Mouse (Mus musculus): Measurements from ENCODE around the gene 2510009E07Rik. TPM values are rescaled to one million over a fixed set of nuclear protein-coding genes. Genes with fewer than 3 reads are reported as not detected.

The 2510009E07Rik gene
- total and polyA plus RNA-seq, 3 experiments = not detected

- Histone ChIP-seq H3K9ac (ENCODE audit: insufficient read depth, low read depth) (no peak overlapping the region), H3K36me3 (replicated peaks in 1 of 2; ENCODE audit: control insufficient read depth in 1 of 2, insufficient read depth in 1 of 2, low read length in 1 of 2) (peaks cover 0 to 14% of the 10 kb centered on the region in 2 experiments), H3K27me3 (replicated peaks) (no peaks in the 10 kb centered on the region), H3K4me3 (replicated peaks in 1 of 3; ENCODE audit: low read depth in 2 of 3, low read length in 2 of 3, poor library complexity in 1 of 3) (no peak overlapping the region), H3K79me2 (replicated peaks; ENCODE audit: control insufficient read depth, extremely low read depth, insufficient read depth, poor library complexity, severe bottlenecking) (no peaks in the 10 kb centered on the region), H3K4me1 (ENCODE audit: control insufficient read depth in 1 of 2, insufficient read depth in 2 of 2) (peaks cover 26 to 68% of the 10 kb centered on the region in 2 experiments), H3K27ac (ENCODE audit: insufficient read depth, low read depth) (peak overlapping the region; percentile 45), H3K9me3 (replicated peaks; ENCODE audit: low read length) (peaks cover 13% of the 10 kb centered on the region), H3K4me2 (ENCODE audit: insufficient read depth, low read depth, poor library complexity, severe bottlenecking) (peak overlapping the region; percentile 7; the same call in 1 of the 2 replicates)
- dilution Hi-C loops (cut with MboI; ENCODE audit: extremely low pct_ligation_motif_present, extremely low pct_unique_long_range_greater_than_20kb, low sequenced_read_pairs) = no loop called here
- DNase-seq (ENCODE audit: extremely low read depth) = peak; percentile 93
- in situ Hi-C loops (cut with MboI; ENCODE audit: low pct_ligation_motif_present, low pct_unique_long_range_greater_than_20kb, low sequenced_read_pairs) = no loop called here
- TF ChIP-seq POLR2AphosphoS2 (IDR thresholded peaks at IDR 0.05; ENCODE audit: low read depth, low read length) (no peak), ZNF384 (IDR thresholded peaks at IDR 0.05; ENCODE audit: low read depth, low read length) (no peak), ZC3H11A (IDR thresholded peaks at IDR 0.05; ENCODE audit: low read depth, low read length) (no peak), ELF1 (IDR thresholded peaks at IDR 0.05; ENCODE audit: low read depth, low read length) (no peak), EP300 (IDR thresholded peaks at IDR 0.05; ENCODE audit: low read length) (peak; percentile 82), JUN (IDR thresholded peaks at IDR 0.05; ENCODE audit: insufficient read depth, low read depth, low read length) (no peak), CTCF (conservative IDR thresholded peaks at IDR 0.05 in 1 of 2, IDR thresholded peaks at IDR 0.05 in 1 of 2; ENCODE audit: low read depth in 2 of 2, low read length in 2 of 2) (no peak), NRF1 (IDR thresholded peaks at IDR 0.05; ENCODE audit: low read depth, low read length) (no peak), TBP (conservative IDR thresholded peaks at IDR 0.05; ENCODE audit: low read depth, low read length) (no peak), IRF4 (IDR thresholded peaks at IDR 0.05; ENCODE audit: low read depth, low read length) (no peak), NELFE (IDR thresholded peaks at IDR 0.05; ENCODE audit: low read depth, low read length) (no peak), RAD21 (IDR thresholded peaks at IDR 0.05; ENCODE audit: low read depth, low read length) (no peak; the same call in none of the 2 replicates), PAX5 (IDR thresholded peaks at IDR 0.05; ENCODE audit: low read length) (0 out of 2 replicates have a peak, but pooled peaks have one; percentile 48), USF1 (IDR thresholded peaks at IDR 0.05; ENCODE audit: low read depth, low read length) (no peak), GABPA (IDR thresholded peaks at IDR 0.05; ENCODE audit: insufficient replicate concordance, low read depth, low read length) (no peak), SIN3A (IDR thresholded peaks at IDR 0.05; ENCODE audit: low read length) (peak; percentile 29; the same call in 1 of the 2 replicates), BHLHE40 (IDR thresholded peaks at IDR 0.05; ENCODE audit: low read depth, low read length) (peak; percentile 70), CHD2 (IDR thresholded peaks at IDR 0.05; ENCODE audit: low read length) (no peak; the same call in 1 of the 2 replicates), TCF12 (IDR thresholded peaks at IDR 0.05; ENCODE audit: low read depth, low read length) (peak; percentile 79), MXI1 (IDR thresholded peaks at IDR 0.05; ENCODE audit: low read depth, low read length) (no peak), HCFC1 (IDR thresholded peaks at IDR 0.05; ENCODE audit: low read depth, low read length) (no peak), E2F4 (IDR thresholded peaks at IDR 0.05; ENCODE audit: insufficient replicate concordance, low read depth, low read length) (no peak), ZMIZ1 (IDR thresholded peaks at IDR 0.05; ENCODE audit: low read depth, low read length) (no peak), USF2 (conservative IDR thresholded peaks at IDR 0.05; ENCODE audit: low read depth, low read length) (no peak), ETS1 (conservative IDR thresholded peaks at IDR 0.05; ENCODE audit: low read depth, low read length) (peak; percentile 89), UBTF (IDR thresholded peaks at IDR 0.05; ENCODE audit: low read depth, low read length) (no peak), ZKSCAN1 (IDR thresholded peaks at IDR 0.05; ENCODE audit: borderline replicate concordance, low read depth, low read length) (no peak), KAT2A (IDR thresholded peaks at IDR 0.05; ENCODE audit: insufficient replicate concordance, low read length) (no peak), SMC3 (IDR thresholded peaks at IDR 0.05; ENCODE audit: low read depth, low read length) (no peak), MEF2A (IDR thresholded peaks at IDR 0.05; ENCODE audit: borderline replicate concordance, low read depth, low read length) (0 out of 2 replicates have a peak, but pooled peaks have one; percentile 10), MAX (IDR thresholded peaks at IDR 0.05; ENCODE audit: low read length) (peak; percentile 52; the same call in 1 of the 2 replicates), MAZ (IDR thresholded peaks at IDR 0.05; ENCODE audit: low read depth, low read length) (no peak), RCOR1 (conservative IDR thresholded peaks at IDR 0.05; ENCODE audit: low read depth, low read length) (no peak), POLR2A (IDR thresholded peaks at IDR 0.05; ENCODE audit: low read depth, low read length) (no peak), MAFK (IDR thresholded peaks at IDR 0.05; ENCODE audit: insufficient replicate concordance, low read length) (0 out of 2 replicates have a peak, but pooled peaks have one; percentile 73), MYC (IDR thresholded peaks at IDR 0.05; ENCODE audit: low read depth, low read length) (peak; percentile 24; the same call in 1 of the 2 replicates), CHD1 (IDR thresholded peaks at IDR 0.05; ENCODE audit: low read depth, low read length) (no peak), JUND (conservative IDR thresholded peaks at IDR 0.05; ENCODE audit: low read depth, low read length) (no peak)
These were observed 68.5 kb downstream of the 2510009E07Rik start for GRCm38 (mm10) chr16:21625784-21626634.
